ENCODE assay signal across 24 mouse cellular contexts in genomic region chr16:19993278-19993677, GRCm38 (mm10).
"Had no signal": no experiment of that assay in that cellular context is flagged by ENCODE, and none has a peak within 500 bp of the region (broad histone marks: within the 10 kb centered on the region; RNA-seq: fewer than 3 reads in every experiment).

No protein-coding gene starts in this region.

- DNase-seq: gastrocnemius, postnatal 14 days; gastrocnemius, postnatal 36 days; heart, adult 18-20 months; heart, postnatal 10 days; heart, postnatal 4 days; kidney, adult 11 months; kidney, adult 8-10 months; kidney, postnatal 10 days; kidney, postnatal 25 days; kidney, postnatal 4 days; layer of hippocampus, adult 9-11 months; layer of hippocampus, postnatal 36 days; left cerebral cortex, postnatal 4 days had no signal

- H3K9me3 ChIP-seq: heart, embryonic 10.5 days; hindbrain, embryonic 10.5 days; hindbrain, embryonic 15.5 days; limb, embryonic 15.5 days; liver, embryonic 12.5 days had no signal

- H3K27me3 ChIP-seq: heart, embryonic 12.5 days; hindbrain, embryonic 13.5 days; hindbrain, embryonic 15.5 days; limb, embryonic 13.5 days; limb, embryonic 15.5 days; liver, embryonic 12.5 days had no signal

- H3K36me3 ChIP-seq: heart, embryonic 10.5 days; heart, embryonic 12.5 days; hindbrain, embryonic 10.5 days; hindbrain, embryonic 13.5 days; hindbrain, embryonic 15.5 days; limb, embryonic 13.5 days; limb, embryonic 15.5 days; liver, embryonic 12.5 days had no signal

- H3K9ac ChIP-seq: heart, embryonic 12.5 days; hindbrain, embryonic 13.5 days; hindbrain, embryonic 15.5 days; limb, embryonic 13.5 days; limb, embryonic 15.5 days; liver, embryonic 12.5 days had no signal

- H3K4me3 ChIP-seq: heart, embryonic 10.5 days; heart, embryonic 12.5 days; hindbrain, embryonic 10.5 days; hindbrain, embryonic 13.5 days; hindbrain, embryonic 15.5 days; layer of hippocampus, adult 2 months; limb, embryonic 13.5 days; limb, embryonic 15.5 days; liver, embryonic 12.5 days had no signal

- H3K27ac ChIP-seq: heart, embryonic 10.5 days; hindbrain, embryonic 10.5 days; hindbrain, embryonic 13.5 days; hindbrain, embryonic 15.5 days; hindbrain, postnatal 0 days; layer of hippocampus, adult 2 months; limb, embryonic 13.5 days; limb, embryonic 15.5 days; liver, embryonic 12.5 days had no signal

- H3K4me1 ChIP-seq: heart, embryonic 10.5 days; heart, embryonic 12.5 days; hindbrain, embryonic 10.5 days; hindbrain, embryonic 13.5 days; hindbrain, embryonic 15.5 days; limb, embryonic 13.5 days; limb, embryonic 15.5 days had no signal

- ATAC-seq: hindbrain, postnatal 0 days; intestine, embryonic 16.5 days; liver, embryonic 12.5 days had no signal
